Mouse (Mus musculus) spleen, postnatal 4 days (tissue): Measurements from ENCODE around the gene Mettl26.
"Not testable (repeated sequence)": the region's sequence is repeated elsewhere in the genome, so short reads cannot be mapped to it uniquely, and the experiment has no call there.

ENCODE experiments used
- DNase-seq, 2 experiments: peaks; one replicate each; pipeline ENCODE4 v3.0.0; 2022; ENCODE audit warnings: low spot score in 2 of 2

The Mettl26 gene

GRCm38 (mm10) chr17:25869498-25869897 is 5.4 kb upstream of the Mettl26 start:
- DNase-seq = no peak

- no peak for DNase-seq
Measured at GRCm38 (mm10) chr17:25869954-25870353, 4.9 kb upstream of the Mettl26 start.

DNA sequence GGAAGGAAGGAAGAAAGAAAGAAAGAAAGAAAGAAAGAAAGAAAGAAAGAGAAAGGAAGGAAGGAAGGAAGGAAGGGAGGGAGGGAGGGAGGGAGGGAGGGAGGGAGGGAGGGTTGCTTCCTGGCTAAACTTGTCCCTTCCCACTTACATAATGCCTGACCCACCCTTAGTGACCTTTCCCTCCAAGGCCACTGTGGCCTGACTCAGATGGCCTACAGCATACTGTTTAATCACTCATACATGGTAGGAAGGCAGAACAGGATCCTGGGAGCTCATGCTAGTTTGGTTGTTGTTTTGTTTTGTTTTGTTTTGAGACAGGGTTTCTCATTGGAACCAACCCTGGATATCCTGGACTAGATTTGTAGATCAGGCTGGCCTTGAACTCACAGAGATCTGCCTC is 3.3 kb upstream of the Mettl26 start:
- DNase-seq = not testable (repeated sequence)

GRCm38 (mm10) chr17:25872676-25873075 is 2.2 kb upstream of the Mettl26 start:
- no peak for DNase-seq

DNA sequence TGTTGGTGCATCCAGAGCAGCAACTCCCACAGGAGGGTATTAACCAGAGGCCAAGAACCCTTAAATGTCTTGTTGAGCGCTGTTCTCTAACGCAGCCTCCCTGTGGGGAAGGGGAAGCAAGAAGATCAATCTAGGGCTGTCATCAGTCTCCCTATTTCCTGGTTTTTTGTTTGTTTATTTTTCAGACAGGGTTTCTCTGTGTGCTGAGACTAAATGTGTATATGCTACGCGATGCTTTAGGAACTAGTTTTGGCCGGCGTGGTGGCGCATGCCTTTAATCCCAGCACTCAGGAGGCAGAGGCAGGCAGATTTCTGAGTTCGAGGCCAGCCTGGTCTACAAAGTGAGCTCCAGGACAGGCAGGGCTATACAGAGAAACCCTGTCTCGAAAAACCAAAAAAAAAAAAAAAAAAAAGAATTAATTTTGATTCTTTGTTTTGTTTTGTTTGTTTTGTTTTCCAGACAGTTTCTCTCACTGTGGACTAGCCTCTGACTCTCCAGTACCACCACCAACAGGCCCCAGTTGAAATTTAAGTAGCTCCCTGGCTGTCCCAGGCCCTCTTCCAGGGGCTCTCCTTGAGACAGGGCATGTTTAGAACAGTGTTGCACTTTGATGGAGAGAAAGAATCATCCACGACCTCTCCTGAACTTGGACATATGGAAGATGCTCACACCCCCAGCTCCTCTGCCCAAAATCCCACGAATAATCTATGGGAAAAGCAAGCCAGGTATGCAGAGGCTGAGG is 1.3 kb upstream of the Mettl26 start:
- no peak for DNase-seq

DNA sequence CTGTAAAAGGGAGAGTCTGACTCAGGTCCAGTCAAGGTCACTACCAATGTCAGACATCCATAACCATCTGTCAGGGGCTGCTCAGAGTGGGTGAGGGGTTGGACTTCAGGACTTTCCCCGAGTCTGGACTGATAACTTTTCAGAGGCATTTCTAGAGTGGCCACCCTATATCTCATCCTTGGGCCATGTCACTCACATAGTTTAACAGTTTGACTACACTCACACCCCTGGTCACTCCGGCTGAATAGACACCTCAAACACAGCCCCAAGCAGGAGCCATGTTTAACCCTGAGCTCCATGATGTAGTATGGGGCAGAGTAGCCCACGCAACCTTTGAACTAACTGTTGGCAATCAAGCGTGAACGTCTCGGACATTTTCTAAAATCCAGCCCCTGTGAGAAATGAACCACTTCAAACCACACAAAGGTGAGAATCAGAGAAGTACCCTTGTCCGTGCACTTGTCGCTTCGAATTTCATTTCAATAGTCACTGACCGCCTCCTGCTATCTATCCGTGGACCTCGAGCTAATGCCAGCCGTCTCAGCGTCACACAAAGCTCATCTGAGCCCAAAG is 640 bp upstream of the Mettl26 start:
- no peak for DNase-seq

DNA sequence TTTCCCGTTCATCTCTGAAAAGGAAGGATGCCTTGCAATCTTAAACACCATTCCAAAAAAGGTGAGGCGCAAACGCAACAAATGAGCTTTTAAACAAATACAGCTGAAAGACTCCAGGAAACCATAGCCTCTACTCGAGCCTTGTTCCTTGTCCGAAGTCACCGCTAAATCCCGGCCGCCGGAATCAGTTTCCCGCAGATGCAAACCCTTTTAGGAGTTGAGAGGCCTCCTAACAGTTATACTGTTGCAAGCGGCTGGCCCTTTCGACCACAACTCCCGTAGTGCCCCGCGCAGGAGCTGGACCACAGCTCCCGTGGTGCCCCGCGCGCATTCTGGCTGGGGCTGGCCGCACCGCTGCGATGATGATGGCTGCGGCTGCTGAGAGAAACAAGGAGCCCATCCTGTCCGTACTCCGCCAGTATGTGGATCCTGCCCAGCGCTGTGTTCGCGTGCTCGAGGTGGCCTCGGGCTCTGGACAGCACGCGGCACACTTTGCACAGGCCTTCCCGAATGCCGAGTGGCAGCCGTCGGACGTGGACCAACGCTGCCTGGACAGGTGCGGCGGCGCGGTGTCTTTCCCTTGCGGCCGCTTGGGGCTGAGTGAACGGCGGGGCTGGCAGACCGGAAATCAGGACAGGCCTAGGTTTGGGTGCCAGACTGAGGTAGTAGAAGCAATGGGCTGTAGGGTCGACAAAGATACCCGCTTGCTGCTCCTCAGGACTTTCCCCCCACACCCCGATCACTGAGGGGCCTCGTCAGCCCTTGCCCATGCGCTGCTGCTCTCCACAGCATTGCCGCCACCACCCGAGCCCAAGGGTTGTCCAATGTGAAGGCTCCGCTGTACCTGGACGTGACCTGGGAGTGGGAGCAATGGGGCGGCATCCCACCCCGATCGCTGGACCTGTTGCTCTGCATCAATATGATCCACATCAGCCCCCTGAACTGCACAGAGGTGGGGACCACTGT is 580 bp downstream of the Mettl26 start:
- DNase-seq = peak; percentile 87 to 94

DNA sequence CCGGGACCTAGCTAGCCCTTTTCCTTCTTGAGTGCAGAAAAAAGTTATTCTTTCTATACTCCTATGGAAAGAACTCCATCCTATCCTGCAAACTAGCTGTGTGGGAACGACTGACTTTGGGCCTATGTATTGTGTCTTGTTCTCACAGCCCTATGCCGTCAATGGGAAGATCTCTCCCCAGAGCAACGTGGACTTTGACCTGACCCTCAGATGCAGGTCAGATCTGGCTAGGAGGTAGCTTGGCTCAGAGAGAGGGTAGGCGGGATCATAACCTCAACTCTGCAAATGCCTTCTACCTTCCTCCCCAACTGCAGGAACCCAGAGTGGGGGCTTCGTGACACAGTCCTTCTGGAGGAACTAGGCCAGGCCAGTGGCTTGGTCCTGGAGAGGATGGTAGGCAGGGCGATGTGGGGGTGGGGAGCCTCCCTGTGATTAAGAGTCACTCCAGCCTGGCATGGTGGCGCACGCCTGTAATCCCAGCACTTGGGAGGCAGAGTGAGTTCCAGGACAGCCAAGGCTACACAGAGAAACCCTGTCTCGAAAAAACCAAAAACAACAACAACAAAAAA is 1.6 kb downstream of the Mettl26 start:
- no peak for DNase-seq

DNA sequence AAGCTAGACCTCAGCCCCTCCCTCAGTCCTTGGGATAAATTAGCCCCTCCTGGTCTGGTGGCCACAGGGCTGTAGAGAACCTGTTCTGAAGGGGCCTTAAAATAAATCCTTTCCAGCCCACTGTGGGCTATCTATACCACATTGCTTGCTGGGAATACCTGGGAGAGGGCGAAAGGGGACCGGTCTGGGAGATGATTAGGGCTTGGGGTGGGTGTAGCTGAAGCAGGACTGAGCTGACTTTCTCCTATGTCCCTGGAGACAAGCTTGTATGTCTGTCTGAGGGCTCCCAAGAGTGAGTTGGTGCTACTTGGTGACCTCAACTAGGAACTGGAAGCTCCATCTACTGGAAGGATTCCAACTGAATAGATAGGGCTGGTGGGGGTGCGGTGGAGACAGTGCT is 2.2 kb downstream of the Mettl26 start:
- DNase-seq = no peak

- no peak for DNase-seq
Measured at GRCm38 (mm10) chr17:25877741-25878610, 3.1 kb downstream of the Mettl26 start.

DNA sequence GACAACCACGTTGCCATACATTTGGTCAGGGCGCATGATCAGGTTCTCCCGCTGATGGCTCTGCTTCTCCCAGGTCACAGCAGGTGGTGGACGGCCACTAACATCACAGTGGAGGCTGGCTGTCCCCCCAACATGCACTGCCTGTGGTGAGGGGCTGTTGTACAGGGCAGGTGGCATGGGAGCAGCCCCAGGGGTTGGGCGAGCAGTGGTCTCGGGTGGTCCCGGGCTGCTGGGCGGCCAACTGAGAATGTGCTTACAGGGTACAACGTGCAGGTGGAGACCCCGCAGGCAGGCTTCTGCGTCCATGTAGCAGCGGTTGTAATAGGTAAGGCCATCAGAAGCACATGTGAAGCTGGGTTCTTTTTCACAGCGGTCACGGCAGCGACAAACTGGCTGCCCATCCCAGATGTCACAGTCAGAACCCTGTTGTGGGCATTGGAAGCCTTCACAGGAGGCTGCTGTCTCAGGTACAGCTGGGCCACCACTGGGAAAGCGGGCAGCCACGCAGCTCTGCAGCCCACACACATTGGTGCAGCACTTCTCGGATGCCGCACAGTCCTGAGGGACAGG is 3.8 kb downstream of the Mettl26 start:
- DNase-seq = no peak

GRCm38 (mm10) chr17:25879261-25879660 is 4.4 kb downstream of the Mettl26 start:
- DNase-seq = peak in 1 of 2 experiments; percentile 65

DNA sequence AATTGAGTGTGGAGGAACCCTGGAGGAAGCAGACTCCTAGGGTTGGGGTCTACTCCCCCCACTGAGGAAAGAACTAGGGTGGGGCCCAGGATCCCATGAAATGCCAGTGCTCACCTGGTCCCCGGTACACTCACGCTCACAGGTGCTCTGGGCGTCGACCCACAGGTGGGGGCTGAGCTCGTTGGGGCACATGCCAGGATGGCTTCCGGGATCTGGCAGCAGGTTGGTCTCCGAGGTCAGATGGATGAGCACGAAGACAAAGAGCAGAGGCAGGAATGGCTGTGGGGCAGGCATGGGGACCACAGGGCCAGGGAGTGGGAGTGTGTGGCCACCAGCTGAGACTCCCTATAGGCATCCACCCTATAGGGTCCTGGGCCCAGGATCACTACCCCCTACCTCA is 4.9 kb downstream of the Mettl26 start:
- peak in 1 of 2 experiments; percentile 60 for DNase-seq

- DNase-seq = no peak
Measured at GRCm38 (mm10) chr17:25880196-25880910, 5.5 kb downstream of the Mettl26 start, which contains the start of gene Wfikkn1. TSS of gene Wfikkn1 (minus strand) at chr17:25880858.

DNA sequence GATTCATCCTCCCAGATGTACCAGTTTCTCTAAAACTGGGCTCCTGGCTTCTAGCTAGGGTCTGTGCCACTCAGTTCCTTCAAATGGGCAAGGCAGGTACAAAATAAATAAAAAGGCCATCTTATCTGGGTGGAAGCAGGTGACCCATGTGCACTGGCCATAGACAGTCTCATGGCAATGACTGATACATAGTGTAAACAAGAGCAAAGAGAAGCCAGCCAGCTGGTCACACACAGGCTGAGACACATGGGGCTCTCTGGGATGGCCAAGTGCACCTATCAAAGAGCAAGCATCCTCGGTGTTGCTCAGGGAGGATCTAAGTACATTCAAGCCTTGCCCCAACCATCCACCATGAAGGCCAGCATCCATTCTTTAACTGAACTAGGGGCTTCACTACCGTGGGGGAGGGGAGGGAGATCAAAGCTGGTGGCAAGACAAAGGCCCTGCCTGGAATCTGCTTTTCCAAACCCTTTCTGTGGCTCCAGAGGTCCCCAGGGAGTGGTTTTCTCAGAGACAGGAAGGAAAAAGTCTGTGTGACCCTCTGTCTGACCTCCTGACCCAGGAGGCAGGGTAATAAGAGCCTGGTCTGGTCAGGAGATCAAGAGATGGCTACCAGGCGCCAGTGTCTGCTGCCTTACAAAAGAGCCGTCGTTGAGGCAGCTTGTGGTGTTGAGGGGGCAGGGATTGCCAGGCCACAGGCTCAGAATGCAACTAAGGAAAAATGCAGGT is 6.2 kb downstream of the Mettl26 start:
- DNase-seq = no peak

DNA sequence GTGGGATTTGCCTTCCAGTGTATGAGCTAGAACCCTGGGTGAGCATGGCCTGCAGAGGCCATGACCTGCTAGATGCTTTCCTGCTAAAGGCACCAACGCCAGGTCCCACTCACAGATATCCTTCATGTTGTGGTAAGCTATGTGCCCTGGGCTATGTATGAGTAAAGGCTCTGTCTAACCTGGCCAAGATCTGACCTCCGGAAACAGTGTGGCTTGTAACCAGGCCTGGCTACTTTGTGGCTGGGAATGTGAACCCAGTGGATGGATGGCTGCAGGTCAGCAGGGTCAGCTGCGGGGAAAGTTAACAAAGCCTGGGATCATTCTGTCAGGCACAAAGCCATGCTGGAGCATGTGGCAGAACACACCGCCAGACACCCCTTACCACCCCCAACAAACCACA is 6.8 kb downstream of the Mettl26 start:
- DNase-seq = no peak

GRCm38 (mm10) chr17:25882306-25882705 is 7.4 kb downstream of the Mettl26 start:
- DNase-seq = peak in 1 of 2 experiments; percentile 63

DNA sequence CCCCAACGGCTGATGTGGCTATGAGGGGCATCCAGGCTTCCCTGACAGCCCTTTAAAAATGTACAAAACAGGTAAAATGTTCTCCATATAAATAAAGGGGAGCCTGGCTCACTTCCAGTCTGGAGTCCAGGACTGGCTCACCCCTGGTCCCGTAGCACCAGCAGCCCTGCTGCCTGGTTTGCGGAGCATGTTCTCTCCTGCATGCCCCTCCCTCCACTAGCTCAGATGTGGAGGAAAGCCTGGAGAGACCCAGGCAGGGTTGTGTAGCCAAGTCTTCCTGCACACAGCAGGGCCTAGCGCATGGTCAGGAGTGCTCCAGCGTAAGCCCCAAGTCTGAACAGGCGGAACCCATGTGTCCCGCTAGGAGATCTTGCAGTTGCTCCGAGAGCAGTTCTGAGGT is 8.4 kb downstream of the Mettl26 start:
- DNase-seq = peak in 1 of 2 experiments; percentile 56

GRCm38 (mm10) chr17:25883824-25884223 is 8.9 kb downstream of the Mettl26 start:
- no peak for DNase-seq
